Mouse (Mus musculus): ENCODE measurements around the gene Uap1.
"Not testable (repeated sequence)": the region's sequence is repeated elsewhere in the genome, so short reads cannot be mapped to it uniquely, and the experiment has no call there.

The Uap1 gene

DNA sequence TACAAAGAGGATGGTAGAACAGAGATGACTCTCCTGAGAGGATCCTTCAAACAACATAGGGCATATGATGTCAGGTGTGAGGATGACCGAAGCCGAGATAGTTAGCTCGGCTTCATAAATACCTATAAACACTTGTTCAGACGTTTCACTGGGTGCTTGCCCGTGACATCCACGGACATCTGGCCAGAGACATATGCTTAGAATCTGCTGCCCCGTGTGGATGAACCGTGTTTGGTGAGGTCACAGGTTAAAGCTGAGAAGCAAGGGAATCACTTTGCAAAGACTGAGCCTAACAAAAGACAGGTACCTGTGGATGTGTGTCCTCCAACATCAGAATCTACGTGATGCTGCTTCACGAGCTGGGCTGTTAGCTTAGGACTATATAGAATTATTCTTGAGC, 62.5 kb downstream of the Uap1 start:
- no peak for DNase-seq (ENCODE audit: low spot score in 2 of 2)

DNA sequence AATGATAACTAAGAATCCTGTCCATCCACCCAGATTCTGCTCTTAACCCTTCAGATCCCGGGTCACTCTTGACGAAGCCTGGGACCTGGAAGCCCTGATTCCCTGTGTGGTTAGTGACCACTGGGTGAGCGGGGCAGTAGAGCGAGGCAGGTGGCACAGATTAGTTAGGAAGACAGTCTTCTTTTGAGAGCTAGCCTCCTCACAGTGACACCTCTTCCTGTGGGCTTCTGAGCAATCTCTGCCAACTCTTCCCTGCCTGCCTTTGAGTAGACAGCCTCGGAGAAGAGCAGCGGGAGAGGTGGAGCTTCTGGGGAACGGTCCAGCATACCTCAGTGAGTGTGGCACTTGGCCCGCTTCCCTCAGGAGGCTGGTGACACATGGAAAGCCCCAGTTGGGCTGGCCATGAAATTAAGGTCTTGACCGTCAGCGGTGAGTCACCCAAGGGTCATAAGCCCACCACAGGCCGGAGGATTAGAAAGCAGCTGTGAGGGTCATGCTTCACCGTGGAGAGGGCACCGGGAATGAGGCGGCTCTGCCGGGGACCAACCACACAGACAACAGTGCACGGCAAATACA, 63.0 kb downstream of the Uap1 start:
- DNase-seq (ENCODE audit: low spot score in 2 of 2) = peak in 1 of 2 experiments; percentile 10

DNA sequence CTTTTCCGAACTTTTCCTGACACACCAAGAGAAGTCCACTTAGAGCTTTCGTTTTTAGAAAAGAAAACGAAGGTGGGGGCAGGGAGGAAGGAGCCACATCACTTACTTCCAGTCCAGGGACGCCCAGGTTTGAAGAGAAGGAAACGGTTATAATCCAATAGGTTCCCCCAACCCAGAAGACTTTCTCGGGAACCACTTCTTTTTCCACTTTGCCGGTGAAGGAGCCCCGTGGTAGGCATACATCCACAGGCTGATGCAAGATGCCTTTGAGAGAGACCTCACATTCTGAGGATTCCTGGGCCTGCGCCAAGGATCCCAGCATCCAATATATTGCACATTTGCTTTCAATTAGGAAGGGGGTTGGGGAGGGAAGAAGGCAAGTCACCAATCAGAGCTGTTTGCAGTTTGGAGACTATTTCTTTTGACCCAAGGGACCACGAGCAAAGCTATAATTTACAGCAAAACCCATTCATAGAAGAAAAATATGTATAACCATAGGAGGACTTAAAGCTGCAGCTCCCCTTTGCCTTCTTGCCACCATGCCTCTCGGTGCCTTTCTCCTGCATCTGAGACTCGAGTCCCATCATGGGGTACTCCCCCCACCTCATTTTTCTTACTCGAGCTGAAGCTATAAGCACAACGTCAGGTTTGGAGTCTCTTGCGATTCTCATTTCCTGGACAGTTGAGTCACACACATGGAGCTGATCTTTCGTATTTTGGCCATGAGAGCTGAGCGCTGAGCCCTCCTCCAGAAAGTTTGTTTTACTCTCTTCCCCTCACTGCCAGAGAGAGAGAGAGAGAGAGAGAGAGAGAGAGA, 64.0 kb downstream of the Uap1 start, which contains the start of gene Ddr2:
Ddr2 (minus strand) TSS at position 247 of the 817 bp plus-strand sequence.
- DNase-seq (ENCODE audit: low spot score in 2 of 2) = peak; percentile 35 to 71

DNA sequence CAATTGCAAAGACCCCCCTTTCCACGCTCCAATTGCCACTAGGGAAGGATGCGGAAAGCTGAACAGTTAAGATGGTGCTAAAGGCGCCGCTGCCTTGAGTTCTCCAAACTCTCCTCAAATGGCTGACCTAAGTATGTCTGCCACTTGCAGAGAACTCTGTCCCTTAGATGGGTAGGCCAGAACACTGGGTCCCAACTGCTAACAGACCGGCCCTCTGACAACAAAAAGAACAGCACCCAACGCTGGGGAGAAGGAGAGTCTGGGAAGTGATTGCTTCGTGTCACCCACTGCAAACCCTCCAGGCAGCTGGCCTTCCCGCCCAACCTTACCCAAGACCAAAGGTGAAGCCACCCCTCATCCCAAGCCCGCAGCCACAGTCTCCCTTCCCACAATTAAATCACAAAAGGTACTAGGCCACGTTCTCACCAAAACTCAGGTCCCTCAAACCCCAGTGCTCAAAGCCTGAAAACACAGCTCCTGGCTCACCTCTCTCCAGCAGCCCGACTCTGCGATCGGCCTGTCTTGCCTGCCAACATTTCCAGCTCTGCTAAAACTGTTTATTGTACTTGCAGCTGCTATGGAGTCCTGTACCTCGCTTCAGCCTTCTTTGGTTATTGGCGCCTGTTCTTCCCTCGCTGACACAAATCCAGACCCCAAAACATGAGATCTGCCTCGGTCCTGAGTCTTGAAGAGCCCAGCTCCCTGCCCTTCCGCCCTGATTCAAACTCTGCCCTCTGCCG, 64.8 kb downstream of the Uap1 start:
- DNase-seq (ENCODE audit: low spot score in 2 of 2) = peak; percentile 16 to 27

DNA sequence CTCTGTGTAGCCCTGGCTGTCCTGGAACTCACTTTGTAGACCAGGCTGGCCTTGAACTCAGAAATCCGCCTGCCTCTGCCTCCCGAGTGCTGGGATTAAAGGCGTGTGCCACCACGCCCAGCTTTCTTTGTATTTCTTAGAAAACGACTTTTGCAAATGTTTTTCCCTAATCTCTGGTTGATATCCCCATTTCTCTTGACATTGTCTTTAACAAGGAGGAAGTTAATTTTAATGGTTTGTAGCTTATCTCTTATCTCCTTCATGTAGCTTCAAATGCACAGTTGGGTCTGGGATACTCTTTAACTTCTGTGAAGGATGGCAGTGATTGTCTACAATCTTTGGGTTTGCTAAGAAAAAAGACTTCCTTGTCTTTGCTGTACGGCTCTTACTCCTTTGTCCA, 71.9 kb downstream of the Uap1 start:
- DNase-seq (ENCODE audit: low spot score in 2 of 2) = not testable (repeated sequence)

Measured in urinary bladder, postnatal 36 days (tissue).